Mouse (Mus musculus) forebrain, embryonic 12.5 days (tissue): ENCODE results near the gene Slc25a51. TPM values are rescaled to one million over a fixed set of nuclear protein-coding genes. Genes with fewer than 3 reads are reported as not detected.

ENCODE experiments used
- ATAC-seq: fragments of 200-750 bp; cut with Nextera tagmentation; 2 replicates; pipeline ENCODE4 v1.8.0; 2017; ENCODE audit warnings: moderate TSS enrichment; ENCODE audit not compliant: low FRiP score
- H3K27ac ChIP-seq: fragments of 300-500 bp; sonication (generic); 2 replicates; pipeline ENCODE4 v1.5.1; 2016; ENCODE audit warnings: mild to moderate bottlenecking
- H3K27me3 ChIP-seq: fragments of 300-500 bp; sonication (generic); 2 replicates; pipeline ENCODE4 v1.6.1; 2016; ENCODE audit warnings: mild to moderate bottlenecking
- H3K36me3 ChIP-seq: fragments of 300-500 bp; sonication (generic); replicated peaks from 2 replicates; pipeline ENCODE4 v1.6.1; 2016; ENCODE audit warnings: mild to moderate bottlenecking
- H3K4me1 ChIP-seq: fragments of 300-500 bp; sonication (generic); 2 replicates; pipeline ENCODE4 v1.6.1; 2016
- H3K4me2 ChIP-seq: fragments of 300-500 bp; sonication (generic); 2 replicates; pipeline ENCODE4 v1.6.1; 2016; ENCODE audit warnings: mild to moderate bottlenecking, moderate library complexity
- H3K4me3 ChIP-seq: fragments of 300-500 bp; sonication (generic); replicated peaks from 2 replicates; pipeline ENCODE4 v1.5.1; 2016; ENCODE audit warnings: mild to moderate bottlenecking
- H3K9ac ChIP-seq: fragments of 300-500 bp; sonication (generic); 2 replicates; pipeline ENCODE4 v1.6.1; 2016; ENCODE audit warnings: mild to moderate bottlenecking
- H3K9me3 ChIP-seq: fragments of 300-500 bp; sonication (generic); 2 replicates; pipeline ENCODE4 v1.6.1; 2016
- WGBS: fragments of 180-500 bp; shearing (Covaris S2); methylation state at CpG from one replicate; pipeline ENCODE4 v1.1.7; 2016; 5-methylcytosine and 5-hydroxymethylcytosine counted together
- polyA plus RNA-seq: library from polyadenylated mRNA; unstranded; fragments of >200 nt; fragmentation: Nextera tagmentation; extraction: Ambion mirVana; gene quantifications from 2 replicates; pipeline ENCODE4 v1.2.1, GENCODE M21; 2016

The Slc25a51 gene
- polyA plus RNA-seq, result 86.8 and 89.7 TPM in 2 replicates

DNA sequence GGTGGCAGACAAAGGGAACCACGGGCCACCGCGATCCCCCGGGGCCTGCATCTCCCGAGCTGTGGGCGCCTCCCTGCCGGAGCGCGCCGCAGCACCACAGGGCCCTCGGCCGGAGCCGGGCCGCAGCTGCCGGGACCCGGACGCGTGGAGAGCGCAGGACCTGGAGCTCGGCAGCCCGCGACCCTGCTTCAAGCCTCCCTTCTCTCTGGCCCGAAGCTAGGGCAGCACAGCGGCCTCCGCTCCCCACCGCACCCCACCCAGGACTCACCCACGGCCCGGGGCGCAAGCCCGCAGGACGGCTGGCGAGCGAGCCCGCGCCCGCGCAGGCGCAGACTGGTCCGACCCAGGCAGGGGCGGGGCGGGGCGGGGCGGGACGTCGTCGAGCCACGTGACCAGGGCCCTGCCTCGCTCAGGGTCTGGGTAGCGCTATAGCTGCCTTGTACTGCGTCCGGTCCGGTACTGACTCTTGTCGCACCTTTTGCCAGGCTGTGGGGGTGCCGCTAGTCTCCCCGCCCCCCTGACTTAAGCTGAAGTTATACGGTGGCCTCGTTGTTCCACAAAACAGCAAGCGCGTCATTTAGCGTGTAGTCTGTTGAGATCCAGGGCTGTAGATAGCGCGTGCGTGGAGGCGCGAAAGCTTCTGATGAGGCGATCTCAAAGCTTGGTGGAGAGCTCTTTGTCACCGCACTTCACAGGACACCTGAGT lies at the start of gene Slc25a51:
Slc25a51 (minus strand) TSS at position 340 of the 706 bp plus-strand sequence.
- peaks cover 13% of the 10 kb centered on the region for H3K36me3 ChIP-seq
- peak within 1 kb of the TSS; percentile 90 for H3K27ac ChIP-seq
- under 1% methylated on average over 38 of the region's 67 CpGs for WGBS
- peaks cover 14% of the 10 kb centered on the region for H3K27me3 ChIP-seq
- peaks cover 27% of the 10 kb centered on the region for H3K4me1 ChIP-seq
- peak within 1 kb of the TSS; percentile 91 for H3K9ac ChIP-seq
- H3K9me3 ChIP-seq, result no peaks in the 10 kb centered on the region
- ATAC-seq, result peak; percentile 97
- peak within 1 kb of the TSS; percentile 80 for H3K4me2 ChIP-seq
- H3K4me3 ChIP-seq, result peak within 1 kb of the TSS; percentile 79

GRCm38 (mm10) chr4:45457543-45457942 lies 49.0 kb upstream of the Slc25a51 start:
- H3K4me2 ChIP-seq, result no peak overlapping the region
- H3K27ac ChIP-seq, result no peak overlapping the region
- ATAC-seq, result no peak
- no peak overlapping the region for H3K4me3 ChIP-seq
- 86% methylated on average over 2 of the region's 2 CpGs for WGBS
- H3K9ac ChIP-seq, result no peak overlapping the region
- H3K9me3 ChIP-seq, result no peaks in the 10 kb centered on the region
- H3K36me3 ChIP-seq, result peaks cover 26% of the 10 kb centered on the region
- H3K4me1 ChIP-seq, result peaks cover 25% of the 10 kb centered on the region
- H3K27me3 ChIP-seq, result no peaks in the 10 kb centered on the region

DNA sequence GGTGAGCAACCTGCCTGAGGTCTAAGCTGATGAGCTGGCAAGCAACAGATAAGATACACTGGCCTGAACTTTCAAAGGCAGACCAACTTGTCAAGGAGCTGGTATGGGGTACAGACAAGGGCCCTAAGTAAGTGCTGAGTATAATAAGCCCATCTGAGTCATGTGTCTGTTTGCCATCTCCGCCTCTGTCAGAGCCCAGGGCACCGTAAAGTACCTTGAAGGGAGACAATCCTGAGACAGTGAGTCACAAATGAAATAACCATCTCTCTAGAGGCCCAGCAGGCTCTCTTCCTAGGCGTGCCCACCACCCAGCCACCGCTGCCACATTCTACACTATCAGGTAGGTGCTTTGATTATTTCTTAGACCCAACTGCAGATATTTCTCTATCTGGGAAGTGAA lies 46.4 kb upstream of the Slc25a51 start:
- Histone ChIP-seq H3K36me3 (peaks cover 26% of the 10 kb centered on the region), H3K4me1 (peaks cover 23% of the 10 kb centered on the region)
- 89% methylated on average over 4 of the region's 4 CpGs for WGBS

GRCm38 (mm10) chr4:45453271-45453851 lies 44.8 kb upstream of the Slc25a51 start:
- Histone ChIP-seq H3K4me3 (no peak overlapping the region), H3K27ac (no peak overlapping the region), H3K9ac (no peak overlapping the region), H3K36me3 (peaks cover 26% of the 10 kb centered on the region), H3K4me1 (peaks cover 39% of the 10 kb centered on the region), H3K4me2 (no peak overlapping the region), H3K9me3 (no peaks in the 10 kb centered on the region), H3K27me3 (peaks cover 22% of the 10 kb centered on the region; the same call in 1 of the 2 replicates)
- ATAC-seq, result no peak
- WGBS, result 60% methylated on average over 3 of the region's 3 CpGs

More for the DNA sequence above, 46.4 kb upstream of the Slc25a51 start:
- Histone ChIP-seq H3K4me3 (no peak overlapping the region), H3K9ac (no peak overlapping the region), H3K4me2 (no peak overlapping the region), H3K27ac (no peak overlapping the region), H3K27me3 (peaks cover 18% of the 10 kb centered on the region; the same call in 1 of the 2 replicates), H3K9me3 (no peaks in the 10 kb centered on the region)
- no peak for ATAC-seq

DNA sequence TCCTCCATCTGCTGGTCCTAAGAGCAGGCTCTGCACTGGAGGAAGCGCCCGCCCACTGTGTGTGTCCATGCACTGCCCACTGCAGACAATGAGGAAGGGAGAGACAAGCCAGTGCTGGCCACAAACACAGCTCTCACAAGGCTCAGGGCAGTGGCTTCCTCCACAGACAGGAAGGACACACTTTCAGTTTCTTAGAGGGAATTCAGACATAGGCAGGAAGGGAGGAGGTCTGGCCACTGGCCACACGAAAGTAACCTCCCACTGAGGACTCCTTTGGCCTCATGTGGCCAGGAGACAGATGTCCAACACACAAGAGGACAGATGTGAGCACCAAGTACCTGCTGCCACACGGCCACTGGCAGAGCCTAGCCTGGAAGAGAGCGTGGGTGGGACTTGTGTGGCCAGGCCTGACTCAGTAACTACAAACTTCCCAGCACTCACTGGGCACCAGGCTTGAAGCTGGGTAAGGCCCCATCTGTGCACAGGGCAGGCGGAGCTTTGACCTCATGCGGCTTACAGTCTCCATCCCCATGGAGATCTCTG lies 44.1 kb upstream of the Slc25a51 start:
- Histone ChIP-seq H3K4me1 (peaks cover 40% of the 10 kb centered on the region), H3K9me3 (no peaks in the 10 kb centered on the region), H3K27me3 (peaks cover 29% of the 10 kb centered on the region; the same call in 1 of the 2 replicates), H3K4me2 (no peak overlapping the region), H3K4me3 (no peak overlapping the region), H3K9ac (no peak overlapping the region), H3K27ac (0 out of 2 replicates have a peak overlapping the region, but pooled peaks have one; percentile 36), H3K36me3 (peaks cover 21% of the 10 kb centered on the region)
- no peak for ATAC-seq
- 85% methylated on average over 7 of the region's 7 CpGs for WGBS

DNA sequence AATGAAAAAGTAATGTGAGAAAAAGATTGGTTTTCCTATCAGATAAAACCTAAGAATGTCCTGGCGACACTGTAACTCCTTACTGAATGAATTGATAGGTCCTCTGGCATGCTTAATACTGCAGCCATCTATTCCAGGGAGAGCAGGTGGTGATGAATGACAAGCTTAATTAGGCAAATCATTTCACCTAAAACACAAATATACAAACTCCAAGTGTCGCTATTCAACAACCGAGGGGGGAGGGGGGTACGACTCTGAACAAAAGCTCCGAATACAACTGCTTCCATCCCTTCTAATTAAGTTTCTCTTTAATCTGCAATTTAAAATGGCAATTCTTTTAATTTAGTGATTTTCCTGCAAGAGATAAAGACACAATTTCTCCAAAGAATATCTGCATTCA lies 40.4 kb upstream of the Slc25a51 start:
- Histone ChIP-seq H3K36me3 (0 out of 2 replicates have a peak, but pooled peaks cover 19% of the 10 kb centered on the region), H3K27ac (0 out of 2 replicates have a peak overlapping the region, but pooled peaks have one; percentile 31), H3K9ac (no peak overlapping the region), H3K9me3 (no peaks in the 10 kb centered on the region), H3K4me2 (no peak overlapping the region), H3K4me1 (peaks cover 41% of the 10 kb centered on the region), H3K4me3 (no peak overlapping the region), H3K27me3 (peaks cover 47% of the 10 kb centered on the region)
- WGBS, result 18% methylated on average over 5 of the region's 5 CpGs
- peak; percentile 42; the same call in 1 of the 2 replicates for ATAC-seq

DNA sequence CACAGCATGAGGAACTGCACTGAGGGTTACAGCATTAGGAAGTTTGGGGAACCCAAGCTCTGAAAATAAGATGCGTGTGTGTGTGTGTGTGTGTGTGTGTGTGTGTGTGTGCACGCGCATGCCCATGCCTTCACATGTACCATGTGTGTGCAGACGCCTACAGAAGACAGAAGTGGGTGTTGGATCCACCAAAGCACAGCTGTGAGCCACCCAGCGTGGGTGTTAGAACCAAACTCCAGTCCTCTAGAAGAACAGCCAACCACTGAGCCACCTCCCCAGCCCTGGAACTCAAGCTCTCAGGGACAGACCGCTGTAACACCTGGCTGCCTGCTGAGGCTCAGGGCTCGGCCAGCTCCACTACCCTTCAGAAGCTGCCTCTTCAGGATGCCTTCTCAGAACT lies 39.9 kb upstream of the Slc25a51 start:
- ATAC-seq, result no peak
- 0 out of 2 replicates have a peak overlapping the region, but pooled peaks have one; percentile 31 for H3K27ac ChIP-seq
- peaks cover 23% of the 10 kb centered on the region; the same call in 1 of the 2 replicates for H3K36me3 ChIP-seq
- WGBS, result 83% methylated on average over 7 of the region's 7 CpGs
- no peaks in the 10 kb centered on the region for H3K9me3 ChIP-seq
- peaks cover 47% of the 10 kb centered on the region for H3K27me3 ChIP-seq
- H3K4me3 ChIP-seq, result no peak overlapping the region
- no peak overlapping the region for H3K4me2 ChIP-seq
- no peak overlapping the region for H3K9ac ChIP-seq
- H3K4me1 ChIP-seq, result peaks cover 38% of the 10 kb centered on the region

- no peak overlapping the region for H3K4me2 ChIP-seq
- H3K9me3 ChIP-seq, result no peaks in the 10 kb centered on the region
- no peak for ATAC-seq
- H3K9ac ChIP-seq, result no peak overlapping the region
- peaks cover 30% of the 10 kb centered on the region; the same call in 1 of the 2 replicates for H3K36me3 ChIP-seq
- 98% methylated on average over 5 of the region's 5 CpGs for WGBS
- peaks cover 33% of the 10 kb centered on the region for H3K4me1 ChIP-seq
- no peak overlapping the region for H3K4me3 ChIP-seq
- H3K27ac ChIP-seq, result no peak overlapping the region
- peaks cover 47% of the 10 kb centered on the region for H3K27me3 ChIP-seq
These were observed 38.6 kb upstream of the Slc25a51 start for GRCm38 (mm10) chr4:45447196-45447595.

- peaks cover 35% of the 10 kb centered on the region for H3K36me3 ChIP-seq
- no peaks in the 10 kb centered on the region for H3K9me3 ChIP-seq
- 59% methylated on average over 3 of the region's 3 CpGs for WGBS
- H3K4me1 ChIP-seq, result peaks cover 29% of the 10 kb centered on the region
- peaks cover 31% of the 10 kb centered on the region; the same call in 1 of the 2 replicates for H3K27me3 ChIP-seq
- H3K9ac ChIP-seq, result no peak overlapping the region
- no peak overlapping the region for H3K27ac ChIP-seq
- H3K4me2 ChIP-seq, result no peak overlapping the region
- ATAC-seq, result no peak
- no peak overlapping the region for H3K4me3 ChIP-seq
These were observed 36.7 kb upstream of the Slc25a51 start for GRCm38 (mm10) chr4:45445235-45445634.

GRCm38 (mm10) chr4:45444813-45445212 lies 36.2 kb upstream of the Slc25a51 start:
- peaks cover 25% of the 10 kb centered on the region for H3K4me1 ChIP-seq
- no peaks in the 10 kb centered on the region for H3K9me3 ChIP-seq
- H3K27me3 ChIP-seq, result peaks cover 27% of the 10 kb centered on the region; the same call in 1 of the 2 replicates
- WGBS, result 71% methylated on average over 4 of the region's 4 CpGs
- H3K4me2 ChIP-seq, result no peak overlapping the region
- no peak overlapping the region for H3K27ac ChIP-seq
- no peak overlapping the region for H3K4me3 ChIP-seq
- peaks cover 37% of the 10 kb centered on the region for H3K36me3 ChIP-seq
- H3K9ac ChIP-seq, result no peak overlapping the region
- no peak for ATAC-seq

DNA sequence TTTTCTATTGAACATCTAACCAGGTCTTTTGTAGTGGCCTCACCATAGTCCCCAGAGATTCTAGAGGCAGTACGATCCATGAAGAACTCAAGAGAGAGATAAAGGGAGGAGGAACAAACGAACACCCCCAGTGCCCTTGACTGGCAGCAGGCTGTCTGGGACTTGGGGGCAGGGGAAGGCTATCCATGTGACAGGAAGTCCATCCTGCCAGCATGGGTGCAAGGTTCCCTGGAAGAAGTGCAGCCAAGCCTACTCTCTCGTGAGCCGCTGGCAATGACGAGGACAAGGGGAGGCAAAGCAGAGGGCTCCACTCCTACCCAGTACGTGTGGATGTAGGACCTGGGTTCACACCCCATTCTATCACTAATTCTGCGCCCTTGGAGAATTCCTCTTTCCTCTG lies 35.1 kb upstream of the Slc25a51 start:
- peaks cover 14% of the 10 kb centered on the region for H3K4me1 ChIP-seq
- no peak overlapping the region for H3K4me3 ChIP-seq
- no peak overlapping the region for H3K9ac ChIP-seq
- peaks cover 26% of the 10 kb centered on the region; the same call in 1 of the 2 replicates for H3K27me3 ChIP-seq
- no peak overlapping the region for H3K4me2 ChIP-seq
- WGBS, result 90% methylated on average over 7 of the region's 7 CpGs
- peaks cover 37% of the 10 kb centered on the region for H3K36me3 ChIP-seq
- no peak overlapping the region for H3K27ac ChIP-seq
- no peaks in the 10 kb centered on the region for H3K9me3 ChIP-seq
- no peak for ATAC-seq

DNA sequence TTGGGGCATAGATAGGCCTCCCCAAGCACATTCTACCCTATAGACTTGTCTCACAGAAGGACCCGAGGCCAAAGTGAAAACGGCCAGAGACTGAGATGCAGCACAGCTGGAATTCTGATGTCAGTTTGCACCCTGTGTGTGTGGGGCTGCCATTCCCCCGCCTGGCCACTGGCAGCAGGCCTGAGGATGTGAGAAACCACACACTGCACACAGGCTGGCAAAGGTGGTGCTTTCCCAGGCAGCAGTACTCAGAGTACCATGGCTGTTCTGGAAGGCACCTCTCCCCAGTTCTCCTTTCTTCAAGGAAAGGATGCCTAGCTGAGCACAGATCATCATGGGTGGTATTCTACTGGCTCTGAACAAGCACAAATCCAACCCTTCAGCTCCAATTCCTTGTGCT lies 33.7 kb upstream of the Slc25a51 start:
- ATAC-seq, result no peak
- Histone ChIP-seq H3K4me2 (no peak overlapping the region), H3K4me1 (peaks cover 16% of the 10 kb centered on the region), H3K4me3 (no peak overlapping the region), H3K9me3 (no peaks in the 10 kb centered on the region), H3K9ac (no peak overlapping the region), H3K27me3 (peaks cover 20% of the 10 kb centered on the region; the same call in 1 of the 2 replicates), H3K27ac (no peak overlapping the region), H3K36me3 (peaks cover 32% of the 10 kb centered on the region)
- WGBS, result 67% methylated on average over 3 of the region's 3 CpGs
